ENCODE assay signal across 18 mouse cellular contexts in genomic region chr11:104297671-104298070, GRCm38 (mm10).
DNase-seq lines count a peak whose midpoint lies in the region; ATAC-seq lines count a peak whose summit lies in the region.
"Had no signal": no experiment of that assay in that cellular context is flagged by ENCODE, and none has a peak within 500 bp of the region (broad histone marks: within the 10 kb centered on the region; RNA-seq: fewer than 3 reads in every experiment).

No protein-coding gene starts in this region.

- H3K4me2 ChIP-seq in midbrain, embryonic 14.5 days (ENCODE audit: low read length) = no peak overlapping the region
- H3K4me2 ChIP-seq: intestine, embryonic 15.5 days; kidney, embryonic 15.5 days; liver, embryonic 11.5 days; lung, embryonic 14.5 days; midbrain, embryonic 11.5 days had no signal

- peaks cover 41% of the 10 kb centered on the region for H3K4me1 ChIP-seq in heart, embryonic 10.5 days
- no peaks in the 10 kb centered on the region for H3K4me1 ChIP-seq in midbrain, embryonic 14.5 days (ENCODE audit: control insufficient read depth, insufficient read depth, low read length)

- H3K27me3 ChIP-seq in heart, embryonic 10.5 days (ENCODE audit: insufficient read depth, poor library complexity, severe bottlenecking) = no peaks in the 10 kb centered on the region
- H3K27me3 ChIP-seq in midbrain, embryonic 14.5 days (ENCODE audit: control insufficient read depth, insufficient read depth, low read length) = no peaks in the 10 kb centered on the region
- H3K27me3 ChIP-seq: intestine, embryonic 15.5 days; kidney, embryonic 15.5 days had no signal

- H3K9me3 ChIP-seq in heart, embryonic 10.5 days = no peaks in the 10 kb centered on the region
- H3K9me3 ChIP-seq in midbrain, embryonic 14.5 days (ENCODE audit: control insufficient read depth, low read length) = no peaks in the 10 kb centered on the region
- H3K9me3 ChIP-seq: hindbrain, embryonic 10.5 days; intestine, embryonic 15.5 days; kidney, embryonic 15.5 days; limb, embryonic 10.5 days had no signal

- no peak overlapping the region for H3K9ac ChIP-seq in midbrain, embryonic 14.5 days (replicated peaks; ENCODE audit: low read length)
- H3K9ac ChIP-seq: intestine, embryonic 15.5 days; kidney, embryonic 15.5 days; lung, embryonic 14.5 days had no signal

- 89% methylated on average over 3 of the region's 3 CpGs for WGBS in heart, embryonic 10.5 days
- WGBS in midbrain, embryonic 14.5 days = 90% methylated on average over 3 of the region's 3 CpGs

- H3K36me3 ChIP-seq in heart, embryonic 10.5 days = no peaks in the 10 kb centered on the region
- H3K36me3 ChIP-seq in midbrain, embryonic 14.5 days (ENCODE audit: control insufficient read depth, insufficient read depth, low read length) = peaks cover 59% of the 10 kb centered on the region
- H3K36me3 ChIP-seq: hindbrain, embryonic 10.5 days; intestine, embryonic 15.5 days; kidney, embryonic 15.5 days; limb, embryonic 10.5 days had no signal

- peak; percentile 57 for DNase-seq in adrenal gland, adult 2 months
- no peak for DNase-seq in adrenal gland, adult 8-10 months
- DNase-seq in heart, adult 18-20 months = peak; percentile 56 to 66
- no peak for DNase-seq in heart, embryonic 10.5 days (ENCODE audit: low spot score)
- DNase-seq in 3T3-L1 (ENCODE audit: low read depth, low spot score) = peak; percentile 76
- peak; percentile 43 for DNase-seq in fat pad, adult 2 months (ENCODE audit: extremely low read depth, low read depth, low spot score)
- DNase-seq in natural killer cell, adult 2 months (ENCODE audit: low spot score in 2 of 2) = no peak
- no peak for DNase-seq in midbrain, embryonic 14.5 days
- DNase-seq: lung, embryonic 14.5 days; thymus, postnatal 25 days had no signal

- H3K4me3 ChIP-seq in heart, embryonic 10.5 days = no peak overlapping the region
- no peak overlapping the region for H3K4me3 ChIP-seq in midbrain, embryonic 14.5 days (replicated peaks; ENCODE audit: low read depth, low read length)
- H3K4me3 ChIP-seq: hindbrain, embryonic 10.5 days; intestine, embryonic 15.5 days; kidney, embryonic 15.5 days; limb, embryonic 10.5 days had no signal

- H3K27ac ChIP-seq in heart, embryonic 10.5 days = no peak overlapping the region
- no peak overlapping the region for H3K27ac ChIP-seq in midbrain, embryonic 14.5 days (replicated peaks; ENCODE audit: low read depth, low read length)
- H3K27ac ChIP-seq: hindbrain, embryonic 10.5 days; intestine, embryonic 15.5 days; kidney, embryonic 15.5 days; limb, embryonic 10.5 days; macrophage had no signal

- no peak for ATAC-seq in midbrain, embryonic 14.5 days (ENCODE audit: low FRiP score, low TSS enrichment)
- ATAC-seq: forebrain, embryonic 14.5 days; intestine, embryonic 15.5 days had no signal

Comparison
In these comparisons a context has a peak if more than half of its experiments do, and no peak if none do; other contexts are left out.
1. DNase-seq: peak in adrenal gland, adult 2 months (single experiment), heart, adult 18-20 months (2 of 2), 3T3-L1 (single experiment) and fat pad, adult 2 months (single experiment); none in adrenal gland, adult 8-10 months (single experiment), heart, embryonic 10.5 days (single experiment), natural killer cell, adult 2 months (0 of 2) and midbrain, embryonic 14.5 days (single experiment).